Mouse (Mus musculus) inflammation-experienced regulatory T-cells (primary cell): Measurements from ENCODE around the gene Lmod2. TPM values are rescaled to one million over a fixed set of nuclear protein-coding genes. Genes with fewer than 3 reads are reported as not detected.

ENCODE experiments used
- polyA plus RNA-seq, 2 experiments: library from polyadenylated mRNA; unstranded; fragments of 100-300 nt; shearing (Covaris generic); gene quantifications; one replicate each; pipeline ENCODE4 v1.2.1; 2017

Gene Lmod2
- polyA plus RNA-seq, result under 1 TPM in 1 of 2 experiments, not detected in 1; 0.18 TPM

GRCm38 (mm10) chr6:24597500-24597899 is at the start of gene Lmod2:
TSS of gene Lmod2 (plus strand) at chr6:24597762.

Other genes starting within 250 kb of the Lmod2 start
- gene Iqub, start 82.7 kb upstream of the Lmod2 start, polyA plus RNA-seq, result under 1 TPM in 1 of 2 experiments, not detected in 1; 0.22 TPM
- 100 to 1,000 TPM; 134 to 162 TPM for gene Ndufa5, start 69.7 kb upstream of the Lmod2 start, polyA plus RNA-seq
- under 1 TPM; 0.12 to 0.32 TPM for gene Asb15, start 69.6 kb upstream of the Lmod2 start, polyA plus RNA-seq
- 10 to 100 TPM; 39.2 to 39.8 TPM for gene Wasl, start 67.2 kb downstream of the Lmod2 start, polyA plus RNA-seq
- gene Hyal6, start 135.5 kb downstream of the Lmod2 start, polyA plus RNA-seq, result 1 to 10 TPM in 1 of 2 experiments, under 1 TPM in 1; 0.06 to 1.6 TPM
- under 1 TPM in 1 of 2 experiments, not detected in 1; 0.11 TPM for gene Hyal4, start 150.6 kb downstream of the Lmod2 start, polyA plus RNA-seq
- under 1 TPM in 1 of 2 experiments, not detected in 1; 0.48 TPM for gene Spam1, start 193.4 kb downstream of the Lmod2 start, polyA plus RNA-seq